Mouse (Mus musculus) adrenal gland, adult (tissue): ENCODE data around the gene Lrba.
A peak's percentile ranks its signal among the peaks of the same experiment; 100 is the strongest.

Experiments
- DNase-seq, 2 experiments: peaks; one replicate each; pipeline ENCODE4 v3.0.0; 2022 to 2023; ENCODE audit warnings: low spot score in 1 of 2; ENCODE audit not compliant: inconsistent age in 2 of 2

Gene Lrba

DNA sequence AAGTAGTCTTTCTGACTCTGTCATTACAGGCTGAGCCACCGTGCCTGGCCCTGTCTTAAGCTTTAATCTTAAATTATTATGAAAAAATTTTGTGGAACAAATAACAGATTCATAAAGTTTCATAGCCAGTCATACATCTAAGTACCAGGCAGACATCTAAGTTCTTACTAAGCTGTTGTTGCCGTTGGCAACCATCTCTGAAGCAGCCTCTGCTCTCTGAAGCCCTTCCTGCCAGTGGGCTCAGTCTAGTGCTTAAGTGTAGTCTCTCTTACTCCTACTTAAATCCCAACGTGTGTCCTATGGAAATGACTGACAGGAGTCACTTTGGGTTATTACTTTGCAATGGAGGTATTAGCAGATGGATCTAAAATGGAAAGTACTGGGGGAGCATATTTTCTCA lies 426.5 kb downstream of the Lrba start:
- DNase-seq, result no peak

DNA sequence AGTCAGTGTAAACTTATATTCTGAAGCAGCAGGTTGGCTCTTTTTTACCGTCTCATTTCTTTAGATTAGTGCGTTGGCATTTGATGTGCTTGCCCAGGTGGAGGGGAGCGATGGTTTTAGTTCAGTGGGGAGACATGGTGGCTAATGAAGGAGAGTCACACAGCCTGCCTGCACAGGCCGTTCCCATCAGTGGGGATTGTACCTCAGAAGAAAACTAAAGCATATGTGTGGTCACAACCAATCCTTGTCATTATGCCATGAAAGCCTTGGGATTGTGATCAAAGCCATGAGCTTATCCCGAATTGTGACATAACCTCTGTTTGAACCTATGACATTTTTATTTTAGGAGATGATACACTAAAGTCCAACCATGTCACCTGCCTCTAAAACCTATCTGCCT lies 434.8 kb downstream of the Lrba start:
- DNase-seq, result no peak

DNA sequence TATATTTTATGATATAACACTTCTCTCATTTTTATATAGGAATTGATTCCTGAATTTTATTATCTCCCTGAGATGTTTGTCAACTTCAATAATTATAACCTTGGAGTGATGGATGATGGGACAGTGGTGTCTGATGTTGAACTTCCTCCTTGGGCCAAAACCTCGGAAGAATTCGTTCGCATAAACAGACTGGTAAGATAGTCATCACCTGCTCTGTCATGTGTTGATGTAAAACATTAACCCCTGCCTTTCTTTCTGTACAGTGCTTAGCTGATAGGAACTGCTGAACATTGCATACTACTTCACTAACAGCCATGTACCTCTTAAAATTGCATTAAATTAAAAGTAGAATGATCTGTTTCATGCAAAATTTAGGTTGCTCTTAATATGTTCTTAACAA lies 439.9 kb downstream of the Lrba start:
- no peak for DNase-seq

DNA sequence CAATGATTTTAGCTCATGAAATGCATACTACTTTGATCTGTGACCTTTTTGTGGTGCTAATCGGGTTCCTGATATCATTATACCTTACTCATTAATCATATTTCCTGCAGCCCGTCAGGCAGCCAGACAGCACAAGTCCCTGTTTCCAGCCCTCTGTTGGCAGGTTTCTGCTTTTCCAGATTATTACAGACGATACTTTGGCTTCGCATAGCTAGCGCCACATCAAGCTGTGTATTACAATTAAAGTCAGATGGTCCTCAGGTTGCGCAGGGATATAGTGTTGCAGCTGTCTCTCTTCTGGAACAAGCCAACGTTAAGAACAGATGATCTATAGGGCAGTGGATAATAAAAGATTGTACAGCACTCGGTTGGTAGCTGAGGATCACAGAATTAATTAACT lies 443.7 kb downstream of the Lrba start:
- DNase-seq, result no peak

DNA sequence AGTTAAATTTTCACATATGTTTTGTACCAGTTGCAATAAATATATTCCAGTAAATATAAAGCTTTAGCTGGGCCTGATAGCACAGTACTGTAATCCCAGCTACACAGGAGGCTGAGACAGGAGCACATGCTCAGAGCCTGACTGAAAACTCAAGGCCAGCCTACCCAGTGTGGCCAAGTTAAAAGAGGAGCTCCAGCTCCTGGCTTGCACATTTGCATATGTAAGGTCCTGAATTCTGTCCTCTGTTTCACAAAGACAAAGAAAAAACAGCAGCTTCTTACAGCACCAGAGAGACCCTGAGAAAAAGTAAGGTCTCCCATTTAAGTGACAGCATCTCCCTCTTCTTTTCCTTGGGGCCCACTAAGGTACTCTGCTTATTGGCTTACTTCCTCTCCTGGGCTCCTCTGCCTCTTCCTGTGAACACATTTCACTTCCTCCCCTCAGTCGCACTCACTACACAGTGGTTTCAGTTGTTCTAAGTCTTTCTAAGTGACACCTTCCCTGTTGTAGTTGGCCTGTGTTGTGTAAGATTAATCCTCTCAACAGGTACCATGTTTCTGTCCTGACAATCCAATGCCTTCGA lies 453.2 kb downstream of the Lrba start:
- no peak for DNase-seq

DNA sequence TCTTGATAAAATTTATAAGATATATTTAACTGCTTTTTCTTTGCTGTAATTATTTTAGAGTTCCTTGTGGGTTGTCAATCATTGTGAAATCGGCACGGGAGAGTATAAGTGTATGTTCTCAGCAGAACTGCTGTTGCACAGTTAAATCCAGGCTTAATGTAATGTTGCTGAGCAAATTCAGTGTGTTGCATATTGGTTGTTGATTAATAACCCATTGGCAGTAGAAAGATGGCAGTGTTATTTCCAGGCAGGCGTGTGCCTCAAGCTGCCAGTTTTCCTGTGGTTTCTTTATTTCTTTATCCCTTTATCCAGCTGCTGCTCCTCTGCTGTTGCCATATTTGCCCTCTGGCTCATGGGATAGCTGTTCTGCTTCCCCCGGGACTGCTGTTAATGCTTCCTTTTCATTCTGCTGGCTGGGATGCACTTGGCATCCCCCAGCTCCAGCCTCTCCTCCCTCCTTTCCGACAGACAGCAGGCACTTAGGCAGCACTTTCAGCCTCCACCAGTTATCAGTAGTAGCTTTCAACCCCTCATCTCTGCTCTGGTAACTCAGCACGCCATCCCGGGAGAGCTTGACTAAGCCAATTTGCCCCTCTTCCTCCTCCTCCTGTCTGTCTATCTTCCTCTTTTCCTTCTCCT lies 463.2 kb downstream of the Lrba start:
- peak; percentile 5 to 36 for DNase-seq

DNA sequence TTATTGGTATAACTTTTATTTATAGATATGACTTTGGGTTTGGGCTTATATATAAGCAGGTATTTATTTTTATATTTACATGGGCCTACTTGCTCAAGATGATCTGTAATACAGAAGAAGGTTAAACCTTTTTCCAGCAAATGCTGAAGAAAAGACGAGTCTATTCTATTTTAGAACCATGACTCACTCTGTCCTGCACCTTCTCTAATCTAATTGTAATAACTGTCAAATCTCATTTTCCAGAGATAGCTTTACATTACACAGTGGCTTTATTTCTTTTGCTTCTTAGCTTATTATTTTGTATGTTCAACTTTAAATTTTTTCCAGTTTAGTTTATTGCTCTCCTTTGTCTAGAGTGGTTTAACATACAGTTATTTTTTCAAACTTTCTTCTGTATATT lies 464.0 kb downstream of the Lrba start:
- DNase-seq, result no peak

DNA sequence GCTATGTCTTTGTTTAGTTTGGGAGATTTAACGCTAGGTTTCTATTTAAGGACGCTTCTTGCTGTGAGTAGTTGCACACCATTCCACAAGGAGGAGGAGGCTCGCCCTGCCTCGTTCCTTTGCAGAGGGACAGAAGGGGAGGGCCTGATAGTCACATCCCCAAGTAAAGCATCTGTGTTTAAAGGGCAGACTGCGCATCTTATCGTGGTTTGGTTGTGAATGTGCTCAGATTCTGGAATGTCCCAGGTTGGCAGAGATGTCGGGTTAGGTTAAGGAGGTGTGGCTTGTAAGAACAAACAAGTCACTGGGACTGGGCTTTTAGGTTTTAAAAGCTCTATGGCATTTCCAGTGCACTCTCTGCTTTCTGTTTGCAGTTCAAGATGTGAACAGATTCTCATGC lies 464.8 kb downstream of the Lrba start:
- DNase-seq, result no peak

DNA sequence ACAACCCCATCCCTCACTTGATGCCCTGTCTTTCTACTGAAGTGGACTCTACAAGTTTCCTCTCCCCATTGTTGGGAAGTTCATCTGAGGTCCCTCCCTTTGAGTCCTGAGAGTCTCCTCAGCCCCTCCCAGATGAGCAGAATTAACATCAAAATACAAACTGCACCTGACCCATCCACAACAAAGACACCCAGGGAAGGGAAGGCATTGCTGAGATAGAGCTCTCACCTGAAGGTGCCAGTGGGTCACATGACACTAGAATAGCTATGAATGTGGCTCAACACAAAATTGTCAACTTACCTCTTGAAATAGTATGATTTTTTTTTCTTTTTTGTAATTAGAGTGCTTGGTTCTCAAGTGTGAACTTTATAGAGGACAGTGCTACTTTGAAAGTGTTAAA lies 468.3 kb downstream of the Lrba start:
- DNase-seq, result no peak

DNA sequence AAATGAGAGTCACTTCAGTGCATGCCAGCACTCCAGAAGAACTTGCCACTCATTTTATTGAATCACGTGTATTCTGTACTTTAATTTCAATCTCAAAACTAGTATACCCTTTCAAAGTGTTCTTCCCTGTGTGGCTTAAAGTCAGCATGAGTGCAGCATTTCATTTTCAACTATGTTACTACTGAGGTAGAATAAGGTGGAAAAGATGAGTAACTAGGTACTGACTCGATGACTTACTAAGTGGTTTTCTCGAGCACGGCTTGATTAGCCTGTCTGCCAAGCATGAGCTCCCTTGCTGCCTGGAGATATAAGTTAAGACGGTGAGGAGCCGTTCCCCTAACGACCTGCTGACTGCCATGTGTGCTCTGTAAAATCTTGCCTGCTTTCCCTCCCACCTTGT lies 469.1 kb downstream of the Lrba start:
- DNase-seq, result no peak

DNA sequence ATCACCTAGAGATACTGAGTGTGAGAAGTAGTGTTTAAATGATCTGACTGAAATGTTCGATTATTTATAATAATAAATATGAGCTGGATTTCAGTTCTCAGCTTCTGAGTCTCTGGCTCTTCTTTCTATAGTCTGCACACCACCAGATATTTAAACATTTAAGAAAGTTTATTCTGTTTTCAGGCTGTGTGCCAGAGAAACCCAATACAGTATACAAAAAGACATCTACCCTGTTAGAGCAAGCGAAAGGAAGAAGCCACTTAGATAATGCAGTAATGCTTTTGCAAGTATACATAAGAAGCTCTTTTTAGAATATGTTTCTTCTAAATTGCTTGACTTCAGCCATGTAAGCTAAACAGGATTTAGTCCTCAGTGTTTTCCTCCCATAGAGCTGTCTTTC lies 474.5 kb downstream of the Lrba start:
- DNase-seq, result no peak

DNA sequence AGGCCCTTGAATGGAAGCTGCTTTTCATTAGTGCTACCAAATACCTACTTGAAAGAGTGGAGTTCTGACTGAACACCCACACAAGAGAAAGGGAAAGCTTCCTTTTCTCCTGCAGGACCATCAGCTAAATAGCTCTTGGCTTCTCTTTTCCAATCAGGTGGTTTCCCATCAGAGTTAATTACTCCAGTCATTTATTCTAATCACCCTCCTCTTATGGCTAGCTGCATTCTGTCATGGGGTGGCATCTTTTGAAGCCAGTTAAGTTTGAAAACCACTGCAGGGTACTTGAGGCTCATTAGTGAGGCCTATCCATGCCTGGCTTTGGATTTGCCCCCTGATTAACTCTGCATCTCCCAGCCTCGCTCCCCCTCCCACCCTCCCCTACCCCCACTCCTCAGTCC lies 476.7 kb downstream of the Lrba start:
- DNase-seq, result no peak

DNA sequence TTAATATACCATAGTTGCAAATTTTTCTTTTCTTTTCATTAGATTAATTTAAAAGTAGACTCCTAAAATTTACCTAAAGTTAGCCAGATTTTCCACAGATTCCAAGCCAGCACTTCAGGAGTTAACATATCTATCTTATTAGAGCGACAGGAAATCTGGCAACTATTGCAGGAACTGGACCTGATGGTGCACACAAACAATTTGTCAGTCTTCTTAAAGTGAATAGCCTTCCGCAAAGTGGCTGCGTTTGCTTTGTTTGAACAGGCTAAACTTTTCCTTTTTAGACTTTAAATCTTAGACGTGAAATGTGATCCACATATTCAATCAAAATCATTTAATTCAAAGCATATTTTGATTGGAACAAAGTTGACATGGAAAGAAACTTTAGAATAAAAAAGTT lies 485.0 kb downstream of the Lrba start:
- DNase-seq, result no peak

DNA sequence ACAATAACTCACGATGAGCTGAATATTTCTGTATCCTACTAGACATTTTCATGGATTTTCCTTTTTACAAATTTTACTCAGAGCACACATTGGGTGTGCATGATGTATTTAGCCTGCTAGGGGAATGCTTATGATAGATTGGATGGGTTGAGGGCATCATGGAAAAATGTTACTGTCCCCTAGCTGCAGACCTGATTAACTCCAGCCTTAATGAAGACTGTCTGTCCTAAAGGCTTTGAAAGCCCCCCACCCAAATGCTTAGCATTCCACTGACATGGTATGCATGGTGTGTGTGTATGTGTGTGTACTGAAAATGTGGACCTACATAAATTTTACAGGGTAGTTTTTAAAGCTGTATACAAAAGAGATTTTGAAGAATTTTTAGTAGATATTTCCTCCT lies 487.1 kb downstream of the Lrba start:
- DNase-seq, result no peak

DNA sequence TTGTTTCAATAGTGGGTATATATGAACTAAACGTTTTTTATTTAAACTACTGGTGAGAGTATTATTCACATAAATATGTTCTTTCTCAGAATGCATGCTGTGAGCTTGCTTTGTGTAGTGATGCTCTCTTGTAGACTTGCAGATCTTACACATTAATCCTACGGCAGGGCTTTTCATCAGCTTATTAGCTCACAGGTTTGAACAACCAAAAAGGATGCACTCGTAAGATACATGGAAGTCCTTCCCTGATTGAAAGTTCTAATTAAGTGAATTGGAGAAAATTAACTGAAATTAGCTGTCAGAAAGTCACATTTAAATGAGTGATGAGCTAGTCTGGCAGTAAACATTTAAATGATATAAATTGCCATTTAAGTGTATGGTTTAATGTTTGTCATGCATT lies 488.3 kb downstream of the Lrba start:
- DNase-seq, result no peak

DNA sequence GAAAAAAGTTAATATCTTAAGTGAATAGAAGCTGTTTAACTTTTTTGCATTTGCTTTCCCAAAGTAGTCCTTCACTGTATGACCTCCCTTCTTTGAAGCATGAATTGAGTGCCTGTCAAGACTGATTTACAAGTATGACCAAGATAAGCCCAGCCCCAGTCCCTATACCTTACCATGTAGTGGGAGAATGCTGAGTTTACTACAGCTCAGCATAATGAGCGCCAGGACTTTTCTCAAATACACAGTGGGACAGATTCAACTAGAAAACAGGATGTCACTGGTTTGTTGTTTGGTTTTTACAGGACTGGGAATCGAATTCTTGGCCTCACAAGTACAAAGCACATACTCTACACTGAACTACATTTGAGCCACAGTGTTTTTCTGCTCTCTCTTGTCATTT lies 490.0 kb downstream of the Lrba start:
- DNase-seq, result no peak

DNA sequence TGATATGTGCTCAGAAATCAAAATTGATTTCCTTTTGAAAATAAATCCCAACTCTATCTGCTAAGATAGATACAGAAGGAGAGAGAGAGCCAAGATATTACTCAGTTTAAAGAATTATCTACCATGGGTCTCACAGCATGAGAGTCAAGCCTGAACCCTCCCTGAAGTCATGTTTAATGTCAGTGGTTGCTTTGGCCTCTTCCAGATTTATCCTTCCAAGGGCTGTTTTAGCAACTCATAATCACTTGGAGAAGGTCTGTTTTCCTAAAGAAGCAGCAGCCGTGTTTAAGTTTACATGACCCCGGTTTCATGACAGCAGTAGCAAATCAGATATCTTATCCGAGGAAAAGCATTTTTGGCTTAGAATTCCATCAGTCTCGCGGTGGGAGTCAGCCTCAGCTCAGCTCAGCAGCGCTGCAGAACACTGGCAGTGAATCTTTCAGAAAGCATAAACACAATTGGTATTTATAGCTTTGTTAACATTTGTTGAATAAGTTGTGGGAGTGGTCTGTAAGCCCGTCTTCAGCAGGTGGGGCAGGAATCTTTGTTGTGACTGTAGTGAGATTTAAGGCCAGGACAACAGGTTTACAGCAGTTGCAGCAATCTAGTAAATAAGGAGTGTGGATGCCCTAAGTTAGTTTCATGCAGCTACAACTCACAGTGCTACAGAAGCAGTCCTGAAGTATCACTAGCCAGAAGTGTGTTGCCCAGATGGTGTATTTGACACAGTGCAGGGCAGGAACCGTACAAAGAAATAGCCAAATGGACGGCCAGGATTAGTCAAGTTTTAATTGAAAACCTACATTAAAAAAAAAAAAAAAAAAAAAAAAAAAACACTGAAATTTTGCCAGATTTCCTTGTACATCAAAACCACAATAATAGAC lies 499.2 kb downstream of the Lrba start:
- DNase-seq, result no peak

DNA sequence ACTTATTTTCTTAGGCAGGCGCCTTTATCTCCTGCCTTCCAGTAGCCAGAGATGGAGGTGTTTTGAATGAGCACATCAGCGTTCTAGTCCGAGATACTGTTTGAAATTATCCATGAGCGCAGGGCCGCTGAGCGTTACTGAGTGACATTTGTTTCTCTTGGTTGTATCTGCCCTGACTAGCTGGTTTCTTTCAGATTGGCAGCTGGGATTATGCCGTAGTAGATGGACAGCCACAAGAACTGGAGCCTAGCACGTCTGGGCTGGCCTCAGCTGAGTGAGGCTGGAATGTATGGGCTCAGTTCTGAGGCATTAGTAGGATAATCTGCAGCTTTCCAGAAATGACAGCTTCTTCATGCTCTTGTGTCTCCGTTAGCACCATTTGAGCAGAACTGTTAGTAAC lies 500.6 kb downstream of the Lrba start:
- DNase-seq, result no peak

DNA sequence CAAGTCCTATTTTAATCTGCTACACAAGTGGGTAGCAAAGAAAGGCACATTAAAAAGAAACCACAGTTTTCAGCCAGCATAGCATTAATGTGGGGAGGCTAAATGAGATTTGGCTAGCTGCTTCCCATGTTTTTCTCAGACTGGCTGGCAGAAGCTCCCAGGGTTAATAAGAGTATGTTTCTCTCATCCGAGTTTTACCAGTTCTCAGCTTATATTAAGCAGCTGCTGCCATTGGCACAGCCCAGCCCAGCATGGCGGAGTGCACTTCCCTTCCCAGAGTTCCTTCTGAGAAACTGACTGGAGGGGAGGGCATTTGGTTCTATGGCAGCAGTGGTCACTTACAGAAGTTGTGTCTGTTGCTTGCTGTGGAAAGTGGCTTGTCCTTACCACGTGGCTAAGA lies 514.4 kb downstream of the Lrba start:
- DNase-seq, result no peak

DNA sequence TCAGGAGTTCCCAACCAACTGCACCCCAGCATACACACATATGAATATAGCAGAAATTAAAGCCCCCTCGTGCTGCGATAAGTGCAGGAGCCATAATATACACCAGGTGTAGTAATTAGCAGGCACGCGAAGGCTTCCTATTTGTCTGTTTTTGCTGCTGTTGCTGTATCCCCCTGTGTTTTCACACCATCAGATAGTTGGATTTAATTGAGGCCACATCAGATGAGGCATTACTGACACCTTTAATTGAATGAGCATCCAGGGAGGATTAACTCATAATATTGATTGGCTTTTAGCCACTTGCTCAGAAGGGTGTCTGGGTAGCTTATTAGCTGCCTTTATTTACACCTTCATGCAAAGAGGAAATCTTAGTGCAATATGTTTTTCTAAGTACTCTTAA lies 515.3 kb downstream of the Lrba start:
- no peak for DNase-seq

DNA sequence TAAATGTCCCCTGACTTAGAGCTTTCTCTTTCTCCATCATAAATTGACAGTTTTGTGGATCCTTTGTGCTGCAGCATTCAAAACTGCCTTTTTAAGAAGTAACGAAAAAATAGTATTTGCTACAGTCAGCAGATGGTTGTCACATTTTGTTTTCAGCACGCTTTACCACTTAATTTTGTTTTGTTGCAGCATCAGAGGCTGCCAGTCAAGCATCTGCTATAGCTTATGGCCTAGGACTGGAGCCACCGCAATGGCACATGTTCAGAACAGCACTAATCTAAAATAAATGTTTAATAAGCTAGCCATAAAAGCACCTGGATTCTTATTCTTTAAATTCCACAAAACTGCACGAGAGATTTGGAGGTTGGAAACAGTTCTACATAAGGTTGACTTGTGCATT lies 520.9 kb downstream of the Lrba start:
- DNase-seq, result no peak

DNA sequence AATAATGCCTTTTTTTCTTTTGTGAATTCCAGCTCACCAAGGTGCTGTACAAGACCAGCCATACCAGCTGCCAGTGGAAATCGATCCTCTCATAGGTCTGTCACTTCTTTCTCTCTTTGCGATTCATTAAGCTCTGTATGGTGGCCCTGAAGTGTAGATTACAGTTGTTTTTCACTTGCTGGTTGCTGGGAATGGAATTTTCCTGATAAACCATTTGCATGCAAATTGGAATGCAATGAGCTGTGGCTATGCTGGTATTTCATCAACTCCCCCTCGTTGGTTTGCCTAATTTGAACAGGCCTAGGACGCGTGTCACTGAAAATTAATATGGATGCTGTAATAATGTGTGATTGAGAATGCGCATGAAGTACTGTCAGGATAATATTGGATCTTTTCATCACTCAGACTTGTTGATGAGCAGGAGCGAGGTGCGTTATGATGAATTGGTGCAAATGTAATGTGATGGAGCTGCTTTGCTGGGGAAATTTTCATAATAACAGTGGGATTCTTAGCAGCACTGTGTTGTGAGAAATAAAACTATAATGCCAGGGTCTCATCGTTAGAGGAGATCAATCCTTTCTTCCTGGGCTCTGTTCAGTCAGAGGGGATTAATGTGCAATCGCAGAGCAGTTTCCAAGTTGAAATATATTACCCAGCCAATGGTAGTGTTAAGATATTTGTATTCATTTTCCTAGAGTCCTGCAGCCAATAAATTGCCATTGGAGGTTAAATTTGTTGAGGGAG lies 521.5 kb downstream of the Lrba start:
- no peak for DNase-seq
